19 mouse cellular contexts compared by ENCODE assay signal in genomic region chr8:30152921-30153320, GRCm38 (mm10).
DNase-seq lines count a peak whose midpoint lies in the region; ATAC-seq and TF ChIP-seq lines count a peak whose summit lies in the region.
"Had no signal": no experiment of that assay in that cellular context is flagged by ENCODE, and none has a peak within 500 bp of the region (broad histone marks: within the 10 kb centered on the region; RNA-seq: fewer than 3 reads in every experiment).

No protein-coding gene starts in this region.

- WGBS in forebrain, embryonic 13.5 days = 53% methylated on average over 4 of the region's 4 CpGs
- 86% methylated on average over 4 of the region's 4 CpGs for WGBS in forebrain, embryonic 10.5 days
- WGBS in hindbrain, postnatal 0 days = 41% methylated on average over 4 of the region's 4 CpGs
- 50% methylated on average over 4 of the region's 4 CpGs for WGBS in hindbrain, embryonic 14.5 days
- 45% methylated on average over 4 of the region's 4 CpGs for WGBS in midbrain, postnatal 0 days

- no peak overlapping the region for H3K27ac ChIP-seq in forebrain, embryonic 13.5 days
- no peak overlapping the region for H3K27ac ChIP-seq in forebrain, embryonic 10.5 days
- H3K27ac ChIP-seq in hindbrain, postnatal 0 days = no peak overlapping the region
- H3K27ac ChIP-seq in hindbrain, embryonic 14.5 days = no peak overlapping the region
- peak overlapping the region; percentile 1; the same call in 1 of the 2 replicates for H3K27ac ChIP-seq in midbrain, postnatal 0 days (ENCODE audit: low read depth, low read length)
- H3K27ac ChIP-seq: embryonic facial prominence, embryonic 13.5 days; heart, embryonic 15.5 days; hindbrain, embryonic 15.5 days had no signal

- H3K27me3 ChIP-seq in forebrain, embryonic 13.5 days = no peaks in the 10 kb centered on the region
- no peaks in the 10 kb centered on the region for H3K27me3 ChIP-seq in forebrain, embryonic 10.5 days (ENCODE audit: poor library complexity, severe bottlenecking)
- H3K27me3 ChIP-seq in hindbrain, postnatal 0 days (ENCODE audit: insufficient read depth, low read length) = no peaks in the 10 kb centered on the region
- no peaks in the 10 kb centered on the region for H3K27me3 ChIP-seq in hindbrain, embryonic 14.5 days (ENCODE audit: control insufficient read depth, insufficient read depth, low read length)
- no peaks in the 10 kb centered on the region for H3K27me3 ChIP-seq in midbrain, postnatal 0 days (ENCODE audit: insufficient read depth, low read length)
- H3K27me3 ChIP-seq: embryonic facial prominence, embryonic 13.5 days; heart, embryonic 15.5 days; hindbrain, embryonic 15.5 days had no signal

- peak; percentile 55 for ATAC-seq in forebrain, embryonic 13.5 days
- ATAC-seq in hindbrain, postnatal 0 days = peak; percentile 35; the same call in 1 of the 2 replicates
- no peak for ATAC-seq in hindbrain, embryonic 14.5 days (ENCODE audit: low FRiP score)
- ATAC-seq in midbrain, postnatal 0 days (ENCODE audit: low FRiP score) = no peak

- 0 out of 2 replicates have a peak, but pooled peaks cover 7% of the 10 kb centered on the region for H3K4me1 ChIP-seq in forebrain, embryonic 13.5 days
- no peaks in the 10 kb centered on the region for H3K4me1 ChIP-seq in forebrain, embryonic 10.5 days
- no peaks in the 10 kb centered on the region for H3K4me1 ChIP-seq in hindbrain, postnatal 0 days (ENCODE audit: insufficient read depth, low read length)
- no peaks in the 10 kb centered on the region for H3K4me1 ChIP-seq in hindbrain, embryonic 14.5 days (replicated peaks; ENCODE audit: control insufficient read depth, insufficient read depth, low read length)
- no peaks in the 10 kb centered on the region for H3K4me1 ChIP-seq in midbrain, postnatal 0 days (ENCODE audit: insufficient read depth, low read length)
- H3K4me1 ChIP-seq: embryonic facial prominence, embryonic 13.5 days; heart, embryonic 15.5 days; hindbrain, embryonic 15.5 days had no signal

- no peak overlapping the region for H3K4me3 ChIP-seq in forebrain, embryonic 13.5 days
- no peak overlapping the region for H3K4me3 ChIP-seq in forebrain, embryonic 10.5 days
- no peak overlapping the region for H3K4me3 ChIP-seq in hindbrain, postnatal 0 days (ENCODE audit: low read length)
- H3K4me3 ChIP-seq in hindbrain, embryonic 14.5 days (replicated peaks; ENCODE audit: low read length) = no peak overlapping the region
- no peak overlapping the region for H3K4me3 ChIP-seq in midbrain, postnatal 0 days (ENCODE audit: low read depth, low read length)
- H3K4me3 ChIP-seq: embryonic facial prominence, embryonic 13.5 days; heart, embryonic 15.5 days; hindbrain, embryonic 15.5 days had no signal

- no peak for TF ChIP-seq CTCF in hindbrain, postnatal 0 days (IDR thresholded peaks at IDR 0.05; ENCODE audit: low read depth)
- no peak for TF ChIP-seq CTCF in midbrain, postnatal 0 days (IDR thresholded peaks at IDR 0.05)

- H3K4me2 ChIP-seq in forebrain, embryonic 13.5 days = no peak overlapping the region
- no peak overlapping the region for H3K4me2 ChIP-seq in hindbrain, postnatal 0 days (ENCODE audit: low read depth, low read length)
- no peak overlapping the region for H3K4me2 ChIP-seq in hindbrain, embryonic 14.5 days (replicated peaks)
- H3K4me2 ChIP-seq in midbrain, postnatal 0 days (ENCODE audit: low read depth, low read length, poor library complexity, severe bottlenecking) = no peak overlapping the region
- H3K4me2 ChIP-seq: embryonic facial prominence, embryonic 13.5 days; heart, embryonic 11.5 days; heart, embryonic 15.5 days; hindbrain, embryonic 15.5 days had no signal

- no peaks in the 10 kb centered on the region for H3K9me3 ChIP-seq in forebrain, embryonic 13.5 days (replicated peaks)
- H3K9me3 ChIP-seq in forebrain, embryonic 10.5 days = no peaks in the 10 kb centered on the region
- no peaks in the 10 kb centered on the region for H3K9me3 ChIP-seq in hindbrain, postnatal 0 days (ENCODE audit: low read length)
- no peaks in the 10 kb centered on the region for H3K9me3 ChIP-seq in hindbrain, embryonic 14.5 days (ENCODE audit: control insufficient read depth, low read length)
- no peaks in the 10 kb centered on the region for H3K9me3 ChIP-seq in midbrain, postnatal 0 days (ENCODE audit: low read length)
- H3K9me3 ChIP-seq: embryonic facial prominence, embryonic 13.5 days; heart, embryonic 15.5 days; hindbrain, embryonic 15.5 days had no signal

- H3K9ac ChIP-seq in forebrain, embryonic 13.5 days = no peak overlapping the region
- no peak overlapping the region for H3K9ac ChIP-seq in hindbrain, postnatal 0 days (replicated peaks; ENCODE audit: low read length)
- H3K9ac ChIP-seq in hindbrain, embryonic 14.5 days = no peak overlapping the region
- no peak overlapping the region for H3K9ac ChIP-seq in midbrain, postnatal 0 days (replicated peaks; ENCODE audit: low read length, poor library complexity, severe bottlenecking)
- H3K9ac ChIP-seq: embryonic facial prominence, embryonic 13.5 days; heart, embryonic 15.5 days; hindbrain, embryonic 15.5 days had no signal

- DNase-seq in forebrain, embryonic 10.5 days (ENCODE audit: extremely low spot score, low spot score) = no peak
- DNase-seq in hindbrain, postnatal 0 days (ENCODE audit: low spot score) = peak; percentile 2
- no peak for DNase-seq in hindbrain, embryonic 14.5 days (ENCODE audit: low spot score)
- peak; percentile 2 for DNase-seq in retina, postnatal 1 day
- DNase-seq in retina, embryonic 14.5 days (ENCODE audit: low spot score) = no peak
- DNase-seq in midbrain, postnatal 0 days (ENCODE audit: low spot score) = peak; percentile 40
- DNase-seq in heart, adult 9 months (ENCODE audit: low spot score in 2 of 2) = no peak
- DNase-seq: adrenal gland, postnatal 10 days; cerebellum, adult 18-20 months; cerebellum, adult 9-11 months; cerebellum, postnatal 36 days; gastrocnemius, postnatal 10 days; heart, adult 18-20 months; heart, postnatal 14 days had no signal

- no peaks in the 10 kb centered on the region for H3K36me3 ChIP-seq in forebrain, embryonic 13.5 days (ENCODE audit: poor library complexity, severe bottlenecking)
- H3K36me3 ChIP-seq in forebrain, embryonic 10.5 days (replicated peaks) = no peaks in the 10 kb centered on the region
- H3K36me3 ChIP-seq in hindbrain, postnatal 0 days (ENCODE audit: insufficient read depth, low read length) = no peaks in the 10 kb centered on the region
- H3K36me3 ChIP-seq in hindbrain, embryonic 14.5 days (replicated peaks; ENCODE audit: control insufficient read depth, insufficient read depth) = no peaks in the 10 kb centered on the region
- no peaks in the 10 kb centered on the region for H3K36me3 ChIP-seq in midbrain, postnatal 0 days (ENCODE audit: insufficient read depth, low read length)
- H3K36me3 ChIP-seq: embryonic facial prominence, embryonic 13.5 days; heart, embryonic 15.5 days; hindbrain, embryonic 15.5 days had no signal

Comparison
In these comparisons a context has a peak if more than half of its experiments do, and no peak if none do; other contexts are left out.
1. ATAC-seq: peak in forebrain, embryonic 13.5 days (single experiment) and hindbrain, postnatal 0 days (single experiment); none in hindbrain, embryonic 14.5 days (single experiment) and midbrain, postnatal 0 days (single experiment).
2. DNase-seq: peak in hindbrain, postnatal 0 days (single experiment), retina, postnatal 1 day (single experiment) and midbrain, postnatal 0 days (single experiment); none in forebrain, embryonic 10.5 days (single experiment), hindbrain, embryonic 14.5 days (single experiment), retina, embryonic 14.5 days (single experiment) and heart, adult 9 months (0 of 2).